Mouse (Mus musculus): ENCODE measurements around the gene Pdzk1ip1.

Gene Pdzk1ip1

GRCm38 (mm10) chr4:115075204-115075915 lies 13.1 kb upstream of the Pdzk1ip1 start:
- no peak for DNase-seq

GRCm38 (mm10) chr4:115078892-115079820 lies 9.4 kb upstream of the Pdzk1ip1 start:
- no peak for DNase-seq

GRCm38 (mm10) chr4:115079821-115080349 lies 8.6 kb upstream of the Pdzk1ip1 start:
- no peak for DNase-seq

GRCm38 (mm10) chr4:115083031-115083430 lies 5.5 kb upstream of the Pdzk1ip1 start:
- no peak for DNase-seq

GRCm38 (mm10) chr4:115085522-115086095 lies 2.9 kb upstream of the Pdzk1ip1 start:
- DNase-seq = peak; percentile 25

GRCm38 (mm10) chr4:115086257-115086656 lies 2.3 kb upstream of the Pdzk1ip1 start:
- DNase-seq = no peak

GRCm38 (mm10) chr4:115086763-115087415 lies 1.6 kb upstream of the Pdzk1ip1 start:
- no peak for DNase-seq

GRCm38 (mm10) chr4:115090592-115090991 lies 2.1 kb downstream of the Pdzk1ip1 start:
- no peak for DNase-seq

GRCm38 (mm10) chr4:115091806-115092205 lies 3.3 kb downstream of the Pdzk1ip1 start:
- no peak for DNase-seq

- no peak for DNase-seq
These were observed 4.9 kb downstream of the Pdzk1ip1 start for GRCm38 (mm10) chr4:115093331-115093864.

- DNase-seq = no peak
These were observed 5.5 kb downstream of the Pdzk1ip1 start for GRCm38 (mm10) chr4:115094056-115094455.

GRCm38 (mm10) chr4:115095671-115096434 lies 7.3 kb downstream of the Pdzk1ip1 start:
- no peak for DNase-seq

- no peak for DNase-seq
These were observed 8.1 kb downstream of the Pdzk1ip1 start for GRCm38 (mm10) chr4:115096435-115097145.

- DNase-seq = no peak
These were observed 8.6 kb downstream of the Pdzk1ip1 start for GRCm38 (mm10) chr4:115097146-115097496.

- DNase-seq = peak; percentile 75
These were observed 13.2 kb downstream of the Pdzk1ip1 start for GRCm38 (mm10) chr4:115101682-115102081.

GRCm38 (mm10) chr4:115103510-115103909 lies 15.0 kb downstream of the Pdzk1ip1 start:
- DNase-seq = peak; percentile 65

- no peak for DNase-seq
These were observed 22.7 kb downstream of the Pdzk1ip1 start for GRCm38 (mm10) chr4:115111167-115111566.

- no peak for DNase-seq
These were observed 24.8 kb downstream of the Pdzk1ip1 start for GRCm38 (mm10) chr4:115113266-115113665.

- DNase-seq = no peak
These were observed 31.1 kb downstream of the Pdzk1ip1 start for GRCm38 (mm10) chr4:115119642-115120041.

GRCm38 (mm10) chr4:115121162-115121561 lies 32.7 kb downstream of the Pdzk1ip1 start:
- DNase-seq = no peak

- no peak for DNase-seq
These were observed 33.1 kb downstream of the Pdzk1ip1 start for GRCm38 (mm10) chr4:115121608-115122007.

All from right cerebral cortex, adult 18-20 months (tissue).